Mouse (Mus musculus) frontal cortex, adult 2 months (tissue): Measurements from ENCODE around the gene Canx. TPM values are rescaled to one million over a fixed set of nuclear protein-coding genes. Genes with fewer than 3 reads are reported as not detected.

ENCODE experiments used
- DNase-seq, 2 experiments: peaks; one replicate each; pipeline ENCODE4 v3.0.0; 2022; ENCODE audit warnings: low spot score in 1 of 2; ENCODE audit errors: extremely low spot score in 1 of 2
- polyA plus RNA-seq: library from polyadenylated mRNA; depleted of rRNA; stranded (reverse); fragments of >200 nt; gene quantifications from 2 replicates; pipeline ENCODE4 v1.2.3, GENCODE M21; 2012

Gene Canx
- polyA plus RNA-seq, 1 experiment, result 369 TPM

GRCm38 (mm10) chr11:50277706-50278105 is 47.8 kb downstream of the Canx start:
- DNase-seq, result no peak

- DNase-seq, result no peak
Observed at GRCm38 (mm10) chr11:50277025-50277424, 48.4 kb downstream of the Canx start.

GRCm38 (mm10) chr11:50275568-50276151 is 49.8 kb downstream of the Canx start:
- peak in 1 of 2 experiments; percentile 63 for DNase-seq

GRCm38 (mm10) chr11:50275077-50275476 is 50.4 kb downstream of the Canx start:
- no peak for DNase-seq

- DNase-seq, result no peak
Observed at GRCm38 (mm10) chr11:50272819-50273218, 52.7 kb downstream of the Canx start.

- DNase-seq, result no peak
Observed at GRCm38 (mm10) chr11:50269885-50270284, 55.6 kb downstream of the Canx start.

- DNase-seq, result no peak
Observed at GRCm38 (mm10) chr11:50269163-50269562, 56.3 kb downstream of the Canx start.

GRCm38 (mm10) chr11:50266997-50267396 is 58.5 kb downstream of the Canx start:
- DNase-seq, result no peak

GRCm38 (mm10) chr11:50265931-50266330 is 59.5 kb downstream of the Canx start:
- no peak for DNase-seq

GRCm38 (mm10) chr11:50263198-50263597 is 62.3 kb downstream of the Canx start:
- no peak for DNase-seq

- DNase-seq, result no peak
Observed at GRCm38 (mm10) chr11:50262020-50262419, 63.5 kb downstream of the Canx start.

GRCm38 (mm10) chr11:50258310-50258709 is 67.2 kb downstream of the Canx start:
- DNase-seq, result peak in 1 of 2 experiments; percentile 72

GRCm38 (mm10) chr11:50256615-50257014 is 68.9 kb downstream of the Canx start:
- peak in 1 of 2 experiments; percentile 70 for DNase-seq

GRCm38 (mm10) chr11:50254010-50254580 is 71.4 kb downstream of the Canx start:
- DNase-seq, result peak; percentile 89 to 91

- DNase-seq, result no peak
Observed at GRCm38 (mm10) chr11:50253393-50253792, 72.1 kb downstream of the Canx start.

- DNase-seq, result no peak
Observed at GRCm38 (mm10) chr11:50252684-50253265, 72.7 kb downstream of the Canx start.

GRCm38 (mm10) chr11:50252166-50252565 is 73.3 kb downstream of the Canx start:
- no peak for DNase-seq

- no peak for DNase-seq
Observed at GRCm38 (mm10) chr11:50248473-50249171, 76.9 kb downstream of the Canx start.

- no peak for DNase-seq
Observed at GRCm38 (mm10) chr11:50245269-50245668, 80.2 kb downstream of the Canx start.
